Mouse (Mus musculus) MEL (cell line): ENCODE results near the gene Dcbld1.

Experiments
- BHLHE40 ChIP-seq: IDR thresholded peaks from 2 replicates; pipeline ENCODE4 v1.6.1; 2012; ENCODE audit warnings: low read depth, mild to moderate bottlenecking, inconsistent platforms, low read length, improper control_type of control experiment, borderline replicate concordance
- CTCF ChIP-seq, 3 experiments: IDR thresholded peaks in 2 of 3; conservative IDR thresholded peaks in 1 of 3; 2 replicates each; pipeline ENCODE4 v1.5.1; 2011 to 2012; ENCODE audit warnings: low read length in 3 of 3, low read depth in 2 of 3, mild to moderate bottlenecking in 2 of 3, improper control_type of control experiment in 1 of 3, inconsistent platforms in 1 of 3, mixed read lengths in 1 of 3, moderate library complexity in 1 of 3; ENCODE audit not compliant: control insufficient read depth in 1 of 3, insufficient read depth in 1 of 3, poor library complexity in 1 of 3, severe bottlenecking in 1 of 3
- E2F4 ChIP-seq: IDR thresholded peaks from 2 replicates; pipeline ENCODE4 v1.6.1; 2011; ENCODE audit warnings: low read depth, low read length, improper control_type of control experiment, borderline replicate concordance
- MAZ ChIP-seq: IDR thresholded peaks from 2 replicates; pipeline ENCODE4 v1.6.1; 2012; ENCODE audit warnings: low read depth, mild to moderate bottlenecking, inconsistent platforms, low read length, improper control_type of control experiment
- MEF2A ChIP-seq: IDR thresholded peaks from 2 replicates; pipeline ENCODE4 v1.6.1; 2014; ENCODE audit warnings: low read depth, mild to moderate bottlenecking, inconsistent platforms, low read length, improper control_type of control experiment; ENCODE audit not compliant: poor library complexity, insufficient replicate concordance, severe bottlenecking; ENCODE audit errors: extremely low read depth
- POLR2AphosphoS5 ChIP-seq: IDR thresholded peaks from 2 replicates; pipeline ENCODE4 v1.6.1; 2012; ENCODE audit warnings: low read depth, borderline replicate concordance, mild to moderate bottlenecking, inconsistent platforms, low read length, moderate library complexity, mixed read lengths
- SIN3A ChIP-seq: IDR thresholded peaks from 2 replicates; pipeline ENCODE4 v1.6.1; 2012; ENCODE audit warnings: low read length, improper control_type of control experiment, inconsistent platforms
- SMC3 ChIP-seq: IDR thresholded peaks from 2 replicates; pipeline ENCODE4 v1.6.1; 2011; ENCODE audit warnings: low read depth, low read length, improper control_type of control experiment
- TAL1 ChIP-seq: IDR thresholded peaks from 2 replicates; pipeline ENCODE4 v1.6.1; 2012; ENCODE audit warnings: mild to moderate bottlenecking, inconsistent platforms, low read length, moderate library complexity, mixed read lengths
- TCF12 ChIP-seq: IDR thresholded peaks from 2 replicates; pipeline ENCODE4 v1.6.1; 2014; ENCODE audit warnings: low read depth, mild to moderate bottlenecking, inconsistent platforms, low read length, improper control_type of control experiment, moderate library complexity
- USF1 ChIP-seq: IDR thresholded peaks from 2 replicates; pipeline ENCODE4 v1.6.1; 2014; ENCODE audit warnings: low read depth, mild to moderate bottlenecking, inconsistent platforms, low read length, improper control_type of control experiment, moderate library complexity
- ZC3H11A ChIP-seq: IDR thresholded peaks from 2 replicates; pipeline ENCODE4 v1.6.1; 2012; ENCODE audit warnings: low read depth, mild to moderate bottlenecking, inconsistent platforms, low read length, improper control_type of control experiment
- ZMIZ1 ChIP-seq: IDR thresholded peaks from 2 replicates; pipeline ENCODE4 v1.6.1; 2012; ENCODE audit warnings: low read depth, mild to moderate bottlenecking, inconsistent platforms, low read length, improper control_type of control experiment, moderate library complexity

DNA sequence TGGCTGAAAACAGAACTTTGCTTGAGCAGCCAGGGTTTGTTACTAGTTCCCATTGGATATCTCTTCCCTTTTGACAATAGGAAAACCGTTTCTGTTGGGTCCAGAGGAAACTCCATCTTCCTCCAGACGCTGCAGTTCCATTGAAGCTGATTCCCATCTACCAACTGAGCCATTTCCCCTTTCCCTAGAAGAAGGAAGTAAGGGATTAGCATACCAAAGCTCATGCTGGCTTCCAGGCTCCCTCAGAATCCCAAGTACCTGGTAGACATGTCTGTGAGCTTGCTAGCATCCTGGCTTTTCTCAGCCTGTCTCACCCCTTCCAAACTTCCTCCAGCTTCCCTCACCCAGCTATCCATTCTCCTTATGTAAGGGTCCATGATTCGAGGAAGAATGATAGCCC is 45.4 kb downstream of the Dcbld1 start:
- no peak for TF ChIP-seq ZC3H11A
- no peak for TF ChIP-seq CTCF (IDR thresholded peaks at IDR 0.05 in 2 of 3, conservative IDR thresholded peaks at IDR 0.05 in 1 of 3; ENCODE audit: control insufficient read depth in 1 of 3, insufficient read depth in 1 of 3, low read depth in 2 of 3, low read length in 3 of 3, poor library complexity in 1 of 3, severe bottlenecking in 1 of 3)
- no peak for TF ChIP-seq SIN3A
- no peak for TF ChIP-seq TCF12
- TF ChIP-seq SMC3, result no peak
- no peak for TF ChIP-seq BHLHE40
- no peak for TF ChIP-seq E2F4
- no peak for TF ChIP-seq USF1
- no peak for TF ChIP-seq MAZ
- no peak for TF ChIP-seq MEF2A
- no peak for TF ChIP-seq POLR2AphosphoS5
- no peak for TF ChIP-seq TAL1
- no peak for TF ChIP-seq ZMIZ1
